ENCODE assay signal across 18 mouse cellular contexts in the genomic region with DNA sequence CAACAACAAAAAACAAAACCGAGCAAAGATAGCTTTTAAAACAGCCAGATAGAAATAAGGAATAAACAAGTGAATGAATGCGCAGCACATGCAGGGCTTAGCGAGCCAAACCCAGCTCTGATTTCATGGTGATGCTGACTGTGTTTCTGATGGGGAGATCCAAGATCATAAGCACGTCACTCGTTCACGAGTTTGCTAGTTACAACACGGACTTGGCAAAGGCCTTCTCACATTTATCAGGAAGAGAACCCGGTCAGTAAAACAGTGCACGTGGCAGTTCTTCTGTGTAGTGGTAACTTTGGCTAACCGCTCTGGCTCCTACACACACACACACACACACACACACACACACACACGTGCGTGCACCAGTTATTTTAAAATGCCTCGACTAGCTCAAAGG.
DNase-seq lines count a peak whose midpoint lies in the region; ATAC-seq and TF ChIP-seq lines count a peak whose summit lies in the region.
"Had no signal": no experiment of that assay in that cellular context is flagged by ENCODE, and none has a peak within 500 bp of the region (broad histone marks: within the 10 kb centered on the region; RNA-seq: fewer than 3 reads in every experiment).

No protein-coding gene starts in this region.

- H3K4me1 ChIP-seq in heart, embryonic 12.5 days (replicated peaks): peaks cover 16% of the 10 kb centered on the region
- no peaks in the 10 kb centered on the region for H3K4me1 ChIP-seq in lung, embryonic 16.5 days (replicated peaks; ENCODE audit: control insufficient read depth, insufficient read depth, low read length)
- no peaks in the 10 kb centered on the region for H3K4me1 ChIP-seq in forebrain, postnatal 0 days (ENCODE audit: insufficient read depth)
- H3K4me1 ChIP-seq: intestine, embryonic 15.5 days had no signal

- ATAC-seq in heart, embryonic 12.5 days (ENCODE audit: insufficient number of reproducible peaks, low FRiP score): no peak
- ATAC-seq in lung, embryonic 16.5 days (ENCODE audit: low read depth): peak; percentile 68
- ATAC-seq in forebrain, postnatal 0 days: no peak
- ATAC-seq: forebrain, embryonic 14.5 days; intestine, embryonic 15.5 days had no signal

- WGBS in heart, embryonic 12.5 days: 81% methylated on average over 13 of the region's 13 CpGs
- WGBS in lung, embryonic 16.5 days: 61% methylated on average over 13 of the region's 13 CpGs
- WGBS in forebrain, postnatal 0 days: 87% methylated on average over 13 of the region's 13 CpGs

- H3K36me3 ChIP-seq in heart, embryonic 12.5 days: peaks cover under 1% of the 10 kb centered on the region; the same call in 1 of the 2 replicates
- H3K36me3 ChIP-seq in lung, embryonic 16.5 days (ENCODE audit: control insufficient read depth, insufficient read depth, low read length): no peaks in the 10 kb centered on the region
- H3K36me3 ChIP-seq in forebrain, postnatal 0 days (ENCODE audit: insufficient read depth): no peaks in the 10 kb centered on the region
- H3K36me3 ChIP-seq: heart, embryonic 15.5 days; intestine, embryonic 15.5 days had no signal

- no peak overlapping the region for H3K4me3 ChIP-seq in heart, embryonic 12.5 days
- H3K4me3 ChIP-seq in lung, embryonic 16.5 days (ENCODE audit: low read length): no peak overlapping the region
- no peak overlapping the region for H3K4me3 ChIP-seq in forebrain, postnatal 0 days (ENCODE audit: low read depth, low read length)
- H3K4me3 ChIP-seq: embryonic facial prominence, embryonic 10.5 days; forebrain, embryonic 10.5 days; heart, embryonic 15.5 days; intestine, embryonic 15.5 days had no signal

- TF ChIP-seq CTCF in forebrain, postnatal 0 days (IDR thresholded peaks at IDR 0.05; ENCODE audit: low read depth): no peak

- H3K9me3 ChIP-seq in heart, embryonic 12.5 days (replicated peaks): no peaks in the 10 kb centered on the region
- no peaks in the 10 kb centered on the region for H3K9me3 ChIP-seq in lung, embryonic 16.5 days (ENCODE audit: control insufficient read depth, low read length)
- H3K9me3 ChIP-seq in forebrain, postnatal 0 days (ENCODE audit: low read length): no peaks in the 10 kb centered on the region
- H3K9me3 ChIP-seq: embryonic facial prominence, embryonic 10.5 days; forebrain, embryonic 10.5 days; heart, embryonic 15.5 days; intestine, embryonic 15.5 days had no signal

- no peaks in the 10 kb centered on the region for H3K27me3 ChIP-seq in heart, embryonic 12.5 days (replicated peaks)
- no peaks in the 10 kb centered on the region for H3K27me3 ChIP-seq in lung, embryonic 16.5 days (ENCODE audit: control insufficient read depth, insufficient read depth, low read depth, low read length)
- H3K27me3 ChIP-seq in forebrain, postnatal 0 days (ENCODE audit: insufficient read depth, low read length): no peaks in the 10 kb centered on the region
- H3K27me3 ChIP-seq: heart, embryonic 15.5 days; intestine, embryonic 15.5 days had no signal

- no peak overlapping the region for H3K9ac ChIP-seq in heart, embryonic 12.5 days
- H3K9ac ChIP-seq in lung, embryonic 16.5 days (ENCODE audit: low read length): no peak overlapping the region
- H3K9ac ChIP-seq in forebrain, postnatal 0 days: no peak overlapping the region
- H3K9ac ChIP-seq: heart, embryonic 15.5 days; hindbrain, embryonic 14.5 days; intestine, embryonic 15.5 days had no signal

- no peak overlapping the region for H3K4me2 ChIP-seq in heart, embryonic 12.5 days
- H3K4me2 ChIP-seq in lung, embryonic 16.5 days (ENCODE audit: low read depth, low read length): no peak overlapping the region
- no peak overlapping the region for H3K4me2 ChIP-seq in forebrain, postnatal 0 days (ENCODE audit: low read depth)
- H3K4me2 ChIP-seq: heart, embryonic 15.5 days; hindbrain, embryonic 14.5 days; intestine, embryonic 15.5 days had no signal

- peak; percentile 89 for DNase-seq in heart, adult 11 months
- DNase-seq in lung, postnatal 4 days: no peak
- DNase-seq in lung, postnatal 14 days: peak; percentile 26
- no peak for DNase-seq in forebrain, postnatal 0 days
- DNase-seq in kidney, adult 18-20 months: no peak
- DNase-seq: adrenal gland, adult 8-10 months; adrenal gland, postnatal 36 days; cerebellum, adult 2 months; cerebellum, postnatal 10 days; heart, postnatal 14 days had no signal

- no peak overlapping the region for H3K27ac ChIP-seq in heart, embryonic 12.5 days (ENCODE audit: poor library complexity, severe bottlenecking)
- H3K27ac ChIP-seq in lung, embryonic 16.5 days (ENCODE audit: low read length): no peak overlapping the region
- H3K27ac ChIP-seq in forebrain, postnatal 0 days (ENCODE audit: low read depth, low read length): no peak overlapping the region
- H3K27ac ChIP-seq: embryonic facial prominence, embryonic 10.5 days; forebrain, embryonic 10.5 days; heart, embryonic 15.5 days; hindbrain, embryonic 14.5 days; intestine, embryonic 15.5 days had no signal

Comparison
In these comparisons a context has a peak if more than half of its experiments do, and no peak if none do; other contexts are left out.
1. DNase-seq: peak in heart, adult 11 months (single experiment) and lung, postnatal 14 days (single experiment); none in lung, postnatal 4 days (0 of 2), forebrain, postnatal 0 days (single experiment) and kidney, adult 18-20 months (single experiment).